Mouse (Mus musculus) layer of hippocampus, adult 8-10 months (tissue): ENCODE data around the gene H1fx. TPM values are rescaled to one million over a fixed set of nuclear protein-coding genes. Genes with fewer than 3 reads are reported as not detected.
A peak's percentile ranks its signal among the peaks of the same experiment; 100 is the strongest.
"Not testable (repeated sequence)": the region's sequence is repeated elsewhere in the genome, so short reads cannot be mapped to it uniquely, and the experiment has no call there.

Experiments used
- DNase-seq, 2 experiments: peaks; one replicate each; pipeline ENCODE4 v3.0.0; 2022; ENCODE audit warnings: low spot score in 2 of 2
- total RNA-seq, 4 experiments: library from RNA; stranded (reverse); gene quantifications; 2 replicates each; pipeline ENCODE4 v1.2.4; 2022

H1fx gene
- total RNA-seq = 10 to 100 TPM; 42.8 to 52.9 (median 45.2) TPM

GRCm38 (mm10) chr6:87981547-87982256 is at the start of gene H1fx:
H1fx (minus strand) TSS chr6:87981637.
- peak in 1 of 2 experiments; percentile 71 for DNase-seq

- no peak for DNase-seq
Observed at GRCm38 (mm10) chr6:88030432-88030831, 49.0 kb upstream of the H1fx start.

- DNase-seq = peak in 1 of 2 experiments; percentile 36
Observed at GRCm38 (mm10) chr6:88027390-88027789, 46.0 kb upstream of the H1fx start.

GRCm38 (mm10) chr6:88023316-88023890 is 42.0 kb upstream of the H1fx start:
- no peak for DNase-seq

GRCm38 (mm10) chr6:88019154-88019553 is 37.7 kb upstream of the H1fx start:
- DNase-seq = no peak

- no peak for DNase-seq
Observed at GRCm38 (mm10) chr6:88017821-88018220, 36.4 kb upstream of the H1fx start.

GRCm38 (mm10) chr6:88015797-88016196 is 34.4 kb upstream of the H1fx start:
- no peak for DNase-seq

GRCm38 (mm10) chr6:88013456-88013855 is 32.0 kb upstream of the H1fx start:
- no peak for DNase-seq

GRCm38 (mm10) chr6:88012601-88013000 is 31.2 kb upstream of the H1fx start:
- no peak for DNase-seq

- DNase-seq = not testable (repeated sequence)
Observed at GRCm38 (mm10) chr6:88011106-88011505, 29.7 kb upstream of the H1fx start.

GRCm38 (mm10) chr6:88009209-88009608 is 27.8 kb upstream of the H1fx start:
- no peak for DNase-seq

GRCm38 (mm10) chr6:88004773-88005172 is 23.3 kb upstream of the H1fx start:
- not testable (repeated sequence) for DNase-seq

- no peak for DNase-seq
Observed at GRCm38 (mm10) chr6:88003439-88003838, 22.0 kb upstream of the H1fx start.

- DNase-seq = no peak
Observed at GRCm38 (mm10) chr6:87998358-87998757, 16.9 kb upstream of the H1fx start.

GRCm38 (mm10) chr6:87997706-87998265 is 16.3 kb upstream of the H1fx start:
- peak; percentile 75 to 89 for DNase-seq

- DNase-seq = no peak
Observed at GRCm38 (mm10) chr6:87996606-87997005, 15.2 kb upstream of the H1fx start.

- DNase-seq = no peak
Observed at GRCm38 (mm10) chr6:87995519-87995918, 14.1 kb upstream of the H1fx start.

GRCm38 (mm10) chr6:87993790-87994571 is 12.5 kb upstream of the H1fx start:
- DNase-seq = peak in 1 of 2 experiments; percentile 52

GRCm38 (mm10) chr6:87992733-87993132 is 11.3 kb upstream of the H1fx start:
- no peak for DNase-seq

- DNase-seq = no peak
Observed at GRCm38 (mm10) chr6:87991886-87992285, 10.4 kb upstream of the H1fx start.

GRCm38 (mm10) chr6:87991216-87991615 is 9.8 kb upstream of the H1fx start:
- DNase-seq = no peak

- DNase-seq = no peak
Observed at GRCm38 (mm10) chr6:87982506-87982905, 1.1 kb upstream of the H1fx start.
